Mouse (Mus musculus): Measurements from ENCODE around the gene Gmeb2.

Gmeb2 gene

DNA sequence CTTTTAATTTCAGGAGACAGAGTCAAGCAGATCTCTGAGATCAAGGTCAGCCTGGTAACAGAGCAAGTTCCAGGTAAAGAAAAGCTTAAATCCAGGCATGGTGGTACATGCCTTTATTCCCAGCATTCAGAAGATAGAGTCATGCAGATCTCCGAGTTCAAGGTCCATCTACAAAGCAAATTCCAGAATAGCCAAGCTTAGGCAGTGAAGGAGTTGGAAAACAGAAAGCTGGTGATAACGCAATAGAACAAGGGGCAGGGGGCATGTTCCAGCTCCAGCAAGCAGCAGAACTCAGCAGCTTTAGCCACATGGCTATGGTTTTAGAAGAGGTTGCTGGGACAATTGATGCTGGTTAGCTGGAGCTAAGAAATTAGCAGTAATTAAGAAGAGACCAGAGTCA lies 62.8 kb downstream of the Gmeb2 start:
- DNase-seq, result no peak

DNA sequence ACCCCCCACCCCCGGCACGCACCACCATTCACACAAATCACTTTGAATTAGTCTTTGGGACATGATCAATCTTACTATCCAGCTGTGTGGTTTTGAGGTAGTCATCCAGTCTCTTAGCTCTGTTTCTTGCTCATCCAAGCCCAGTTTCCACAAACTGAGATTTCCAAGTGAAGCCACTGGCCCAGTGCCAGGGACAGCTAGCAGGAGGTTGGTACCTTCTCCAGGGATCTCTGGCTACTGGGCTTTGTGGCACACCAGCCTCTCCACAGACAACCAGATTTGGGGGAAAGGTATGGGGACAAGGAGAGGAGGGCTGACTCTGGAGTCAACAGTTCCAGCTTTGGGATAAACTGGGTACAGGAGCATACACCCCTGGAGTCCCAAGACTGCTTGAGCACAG lies 67.5 kb downstream of the Gmeb2 start:
- peak; percentile 45 to 64 for DNase-seq

DNA sequence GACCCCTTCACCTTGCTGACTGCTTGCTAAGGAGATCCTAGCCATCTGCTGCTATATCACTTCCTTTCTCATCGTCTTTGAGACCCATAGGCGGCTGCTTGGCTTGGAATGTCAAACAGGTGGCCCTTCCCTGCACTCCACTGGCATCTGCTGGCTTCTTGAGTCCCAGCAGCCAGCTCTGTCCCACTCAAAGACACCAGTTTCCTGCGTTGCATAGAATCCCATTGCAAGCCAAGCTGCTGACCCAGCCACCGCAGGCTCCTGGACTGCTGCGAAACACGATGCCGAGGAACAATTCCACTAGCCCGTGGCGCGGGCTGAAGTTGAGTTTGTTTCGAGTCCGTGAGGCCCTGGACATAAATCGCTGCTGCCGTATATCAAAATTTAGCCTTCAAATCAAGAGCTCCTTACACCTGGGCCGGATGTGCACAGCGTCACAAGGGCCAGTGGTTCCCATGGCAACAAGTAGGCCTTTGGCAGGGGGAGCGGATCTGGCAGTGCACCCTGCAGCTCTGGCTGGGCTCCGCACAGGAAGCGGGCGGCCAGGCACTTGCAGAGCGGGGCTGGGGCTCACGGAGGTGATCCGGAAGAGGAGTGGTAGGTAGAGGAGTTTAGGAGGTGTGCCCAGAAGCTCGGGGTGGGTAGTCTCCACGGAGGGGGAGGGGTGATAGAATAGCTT lies 68.2 kb downstream of the Gmeb2 start, which contains the start of gene Fndc11:
Gene Fndc11 (plus strand): TSS at position 476 of the 679 bp plus-strand sequence.
- peak; percentile 70 to 73 for DNase-seq

DNA sequence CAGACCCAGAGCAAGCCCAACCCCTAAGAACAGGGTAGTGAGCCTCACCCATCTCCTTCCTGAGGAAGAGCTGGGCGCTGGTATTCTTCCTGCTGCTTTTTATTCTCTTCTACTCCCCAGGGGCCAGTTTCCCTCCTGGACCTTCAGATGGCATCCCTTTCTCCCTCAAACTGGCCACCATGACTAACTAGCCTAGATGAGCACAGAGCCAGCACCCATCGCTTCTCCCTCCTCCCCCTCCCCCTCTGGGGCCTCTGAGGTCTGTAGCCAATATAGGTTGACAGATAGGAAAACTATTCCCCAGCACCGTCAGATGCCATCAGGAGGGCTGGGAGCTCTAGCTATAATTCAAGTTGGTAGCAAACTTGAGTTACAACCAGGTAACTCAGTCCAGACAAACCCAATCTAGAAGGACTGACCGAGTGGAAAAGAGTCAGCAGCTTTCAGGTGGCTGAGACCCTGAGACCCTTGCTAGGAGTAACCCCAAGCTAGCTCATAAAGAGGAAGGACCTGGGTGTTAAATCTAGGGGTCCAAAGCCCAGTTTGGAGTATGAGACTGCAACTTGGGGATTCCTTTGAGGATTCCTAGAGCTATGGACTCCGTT lies 68.9 kb downstream of the Gmeb2 start:
- DNase-seq, result no peak

DNA sequence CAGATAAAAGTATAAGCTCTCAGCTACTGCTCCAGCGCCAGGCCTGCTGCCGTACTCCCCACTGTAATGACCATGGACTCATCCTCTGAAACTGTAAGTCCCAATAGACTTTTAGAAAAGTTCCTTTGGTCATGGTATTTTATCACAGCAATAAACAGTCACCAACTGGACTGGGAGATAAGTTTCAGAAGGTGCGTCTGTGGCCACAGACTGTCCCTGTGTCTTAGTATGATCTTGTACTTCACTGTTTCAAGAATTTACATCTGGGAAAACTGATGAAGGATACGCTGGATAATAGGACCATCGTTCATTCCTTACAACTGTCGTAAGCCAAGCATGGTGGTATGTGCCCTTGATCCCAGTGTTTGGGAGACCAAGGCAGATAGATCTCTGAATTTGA lies 71.8 kb downstream of the Gmeb2 start:
- DNase-seq, result no peak

DNA sequence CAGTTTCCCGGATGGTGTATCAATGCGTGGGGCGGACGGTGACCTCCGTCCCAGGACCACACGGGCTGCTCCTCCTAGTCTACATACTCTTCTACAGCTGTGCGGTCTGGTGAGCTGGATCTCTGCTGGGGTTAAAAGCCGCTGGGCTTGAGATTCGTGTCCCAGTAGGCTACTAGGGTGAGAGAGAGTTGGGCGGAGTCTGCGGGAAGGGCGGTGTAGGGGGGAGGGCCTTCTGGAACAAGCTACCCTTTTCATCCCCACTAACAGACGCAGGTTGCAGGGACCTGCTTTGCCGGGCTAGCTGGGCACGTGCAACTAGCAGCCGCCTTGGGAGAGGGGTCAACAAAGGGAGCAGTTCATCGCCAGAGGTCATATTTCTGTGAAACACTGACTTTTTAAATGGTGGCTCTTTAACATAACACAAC lies 74.8 kb downstream of the Gmeb2 start, which contains the start of gene Srms:
Gene Srms (minus strand): TSS at position 165 of the 425 bp plus-strand sequence.
- no peak for DNase-seq

DNA sequence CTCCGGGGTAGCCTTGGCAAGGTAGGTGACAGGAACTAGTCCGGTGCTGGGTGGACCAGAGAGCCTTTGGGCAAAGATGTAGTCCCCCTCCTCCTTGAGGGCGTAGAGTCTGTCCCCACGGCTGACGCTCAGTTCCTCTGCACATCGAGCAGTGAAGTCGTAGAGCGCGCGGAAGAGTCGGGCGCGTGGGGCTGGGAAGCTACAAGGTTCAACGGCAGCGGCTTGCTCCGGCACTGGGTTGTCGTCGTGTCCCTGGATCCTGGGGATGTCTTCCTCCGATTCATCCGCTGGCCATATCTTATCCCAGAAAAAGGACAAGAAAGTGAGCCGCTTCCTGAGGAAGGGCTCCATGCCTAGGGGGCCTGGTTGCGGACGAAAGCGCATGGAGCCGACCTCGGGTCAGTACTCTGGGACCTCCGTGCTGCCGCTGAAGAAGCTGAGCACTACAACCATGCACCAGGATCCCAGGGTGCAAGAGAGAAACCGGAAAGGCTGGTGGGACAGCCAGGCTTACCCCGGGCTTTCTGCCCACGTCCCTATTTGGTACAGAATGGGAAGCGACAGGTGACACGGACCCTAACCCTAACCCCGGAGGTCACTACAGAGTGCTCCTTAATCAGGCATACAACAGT lies 75.3 kb downstream of the Gmeb2 start:
- DNase-seq, result no peak

DNA sequence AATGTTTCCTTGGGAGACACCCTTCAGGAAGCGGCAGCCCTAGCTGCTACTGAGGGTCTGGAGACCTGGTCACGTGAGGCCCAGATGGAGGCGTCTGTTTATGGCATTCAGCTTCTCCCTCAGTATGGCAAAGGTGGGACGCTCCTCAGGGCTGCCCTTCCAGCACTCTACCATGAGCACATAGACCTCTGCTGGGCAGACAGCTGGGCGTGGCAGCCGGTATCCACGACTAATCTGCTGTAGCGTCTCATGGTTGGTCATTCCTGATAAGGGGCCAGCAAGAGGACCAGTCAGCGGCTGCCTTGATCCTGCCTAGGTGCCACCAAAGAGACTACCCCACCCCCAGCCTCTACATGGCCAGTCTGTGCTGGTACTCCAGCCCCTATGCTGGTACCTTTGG lies 81.7 kb downstream of the Gmeb2 start:
- no peak for DNase-seq

DNA sequence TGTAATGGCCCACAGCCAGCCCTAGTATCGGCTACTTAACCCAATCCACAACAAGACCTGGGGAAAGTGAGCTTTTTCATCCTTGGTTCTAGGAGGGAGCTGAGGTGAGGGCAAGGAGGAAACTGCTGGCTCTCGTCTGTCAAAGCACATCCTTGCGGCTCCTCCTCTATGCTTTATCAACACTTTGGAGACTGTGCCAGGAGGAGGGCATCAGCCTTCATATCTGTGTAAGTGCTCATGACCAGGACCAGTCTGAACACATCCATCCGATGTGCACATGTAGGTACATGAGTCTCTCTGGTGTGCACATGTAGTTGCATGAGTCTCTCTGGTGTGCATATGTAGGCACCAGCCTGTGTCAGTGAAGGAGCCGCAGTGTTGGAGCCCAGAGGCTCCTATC lies 82.2 kb downstream of the Gmeb2 start:
- DNase-seq, result no peak

DNA sequence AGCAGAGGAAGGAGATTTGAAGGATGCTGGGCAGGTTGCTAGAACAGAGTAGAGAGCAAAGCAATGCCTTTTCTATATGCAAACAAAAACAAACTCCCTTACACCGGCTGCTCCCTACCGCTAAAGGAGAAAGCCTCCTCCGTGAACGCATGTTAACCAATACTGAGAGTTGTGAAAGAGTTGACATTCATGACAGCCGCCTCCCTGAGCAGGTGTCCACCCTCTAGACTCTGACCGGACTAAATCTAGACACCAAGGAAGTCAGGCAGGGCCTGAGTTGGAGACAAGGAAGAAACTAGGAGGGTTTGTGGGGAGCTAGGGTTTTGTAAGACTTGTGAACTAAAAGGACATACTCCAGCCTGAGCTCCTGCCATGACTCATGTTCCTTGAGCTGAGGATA lies 84.9 kb downstream of the Gmeb2 start:
- DNase-seq, result no peak

DNA sequence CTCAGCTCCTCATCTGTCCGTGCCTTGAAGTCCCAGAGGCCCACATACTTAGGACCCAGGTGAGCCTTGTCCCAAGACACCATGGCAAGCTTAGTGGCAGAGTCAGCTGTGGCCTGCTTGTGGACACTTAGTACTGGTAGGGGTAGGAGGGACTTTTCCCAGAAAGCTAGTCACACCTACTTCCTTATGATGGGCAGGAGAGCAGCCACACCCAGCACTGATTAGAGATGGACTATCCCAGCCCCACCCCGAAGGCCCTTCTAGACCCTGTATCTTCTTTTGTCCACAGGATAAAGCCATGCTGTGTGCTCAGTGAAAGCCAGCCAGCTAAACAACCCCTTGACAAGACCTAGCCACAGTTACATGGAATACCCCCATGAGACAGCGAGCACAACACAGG lies 85.4 kb downstream of the Gmeb2 start, which contains the start of gene Ptk6:
Gene Ptk6 (minus strand): TSS at position 368 of the 400 bp plus-strand sequence.
- DNase-seq, result no peak

DNA sequence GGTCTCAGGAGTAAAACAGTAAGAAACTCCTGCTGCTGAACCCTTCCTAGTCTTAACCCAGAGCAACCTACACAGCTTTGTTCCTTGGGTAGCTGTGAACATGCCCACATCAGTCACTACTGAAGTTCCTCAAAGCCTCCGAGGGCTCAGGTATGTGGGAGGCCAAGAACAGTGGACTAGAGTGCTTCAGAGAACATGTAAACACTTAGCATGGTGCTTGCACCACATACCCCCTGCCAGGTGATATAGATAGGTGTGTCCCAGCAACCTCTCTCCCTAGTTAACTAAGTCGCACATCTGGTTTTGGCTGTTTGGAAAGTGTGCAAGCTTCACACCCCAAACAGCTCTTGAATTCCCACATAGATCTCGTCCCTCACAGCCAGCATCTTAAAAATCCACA lies 86.2 kb downstream of the Gmeb2 start:
- DNase-seq, result no peak
